Mouse (Mus musculus): ENCODE results near the gene Praf2.
"Not testable (repeated sequence)": the region's sequence is repeated elsewhere in the genome, so short reads cannot be mapped to it uniquely, and the experiment has no call there.

Praf2 gene

GRCm38 (mm10) chrX:7728215-7728921 lies at the start of gene Praf2:
Gene Praf2, plus strand, starts transcription at chrX:7728439.
- in situ Hi-C loops (cut with MboI, MseI) = no loop called here

DNA sequence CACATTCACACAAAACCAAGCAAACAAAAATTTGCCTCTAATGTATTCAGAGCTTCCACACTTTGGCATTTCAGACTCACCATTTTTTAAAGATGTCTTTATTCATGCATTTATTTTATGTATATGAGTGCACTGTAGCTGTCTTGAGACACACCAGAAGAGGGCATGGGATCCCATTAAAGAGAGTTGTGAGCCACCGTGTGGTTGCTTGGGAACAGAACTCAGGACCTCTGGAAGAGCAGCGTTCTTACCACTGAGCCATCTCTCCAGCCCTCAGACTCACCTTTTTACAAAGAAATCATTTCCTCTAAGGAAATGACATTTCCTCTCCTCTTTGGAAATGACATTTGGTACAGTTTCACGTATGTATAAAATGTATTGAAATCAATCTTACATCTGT lies 49.3 kb upstream of the Praf2 start:
- in situ Hi-C loops (cut with MboI, MseI) = no loop called here

DNA sequence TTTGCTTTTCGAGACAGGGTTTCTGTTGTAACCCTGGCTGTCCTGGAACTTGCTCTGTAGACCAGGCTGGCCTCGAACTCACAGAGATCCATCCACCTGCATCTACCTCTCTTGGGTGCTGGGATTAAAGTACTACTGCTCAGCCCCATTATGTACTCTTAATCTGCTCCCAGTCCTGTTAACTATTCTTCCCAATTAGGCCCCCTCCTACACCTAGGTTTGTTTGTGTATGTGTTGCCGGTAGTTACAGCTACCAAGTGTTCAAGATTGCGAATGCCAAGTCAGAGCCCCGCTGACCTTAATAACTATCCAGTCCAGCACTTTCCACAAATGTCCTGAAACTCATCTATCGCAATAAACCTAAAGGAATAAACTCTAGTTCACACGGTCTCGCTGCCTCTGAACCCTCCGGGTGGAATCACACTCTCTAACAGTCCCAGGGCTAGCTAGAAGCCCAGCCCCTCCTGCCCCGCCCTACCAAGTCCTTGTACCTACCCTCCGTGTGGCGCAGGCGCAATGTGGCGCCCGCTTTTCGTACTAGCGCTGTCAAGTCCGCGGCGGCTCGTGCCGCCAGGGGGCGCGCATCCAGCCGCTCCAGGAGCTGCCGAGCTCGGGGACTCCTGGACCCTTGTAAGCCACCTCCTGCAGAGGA lies 48.7 kb upstream of the Praf2 start:
- in situ Hi-C loops (cut with MboI, MseI) = no loop called here

DNA sequence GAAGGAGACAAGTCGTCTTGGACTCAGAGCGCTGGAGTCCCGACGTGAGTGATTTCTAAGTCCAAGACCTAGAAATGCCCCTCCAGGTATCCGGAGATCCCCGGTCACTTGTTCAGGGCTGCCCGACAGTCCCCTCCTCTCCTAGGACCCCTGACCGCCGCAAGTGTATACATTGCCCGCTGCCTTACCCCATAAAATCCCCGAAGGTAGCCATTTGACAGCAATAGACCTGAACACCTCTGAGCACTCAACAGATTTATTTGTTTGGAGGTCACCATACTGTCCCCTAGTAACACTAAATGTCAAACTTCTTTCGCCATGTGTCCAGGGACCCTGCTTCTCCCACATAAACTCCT lies 48.2 kb upstream of the Praf2 start:
- in situ Hi-C loops (cut with MboI, MseI) = no loop called here

DNA sequence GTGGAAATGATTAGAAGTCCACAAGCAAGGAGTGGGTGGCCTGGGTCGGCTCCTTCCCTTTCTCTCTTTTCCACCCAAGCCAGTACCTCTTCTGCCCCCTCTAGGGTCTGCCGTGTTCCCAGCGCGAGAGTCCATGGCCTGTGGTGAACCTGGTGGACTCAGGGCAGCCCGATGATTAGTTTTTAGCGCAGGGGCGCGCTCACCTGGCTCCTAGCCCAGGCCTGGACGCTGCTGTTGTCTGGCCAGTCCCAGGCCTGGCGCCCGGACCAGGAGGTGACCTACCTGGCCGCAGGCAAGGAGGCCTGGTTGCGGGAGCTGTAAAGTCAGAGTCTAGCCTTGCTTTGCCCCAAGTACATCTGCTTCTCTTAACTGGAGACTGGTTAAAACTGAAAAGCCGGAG lies 47.4 kb upstream of the Praf2 start, which contains the start of gene Magix:
Gene Magix (minus strand): TSS at position 388 of the 400 bp plus-strand sequence.
- in situ Hi-C loops (cut with MboI, MseI) = no loop called here

- in situ Hi-C loops (cut with MboI, MseI) = no loop called here
Observed at GRCm38 (mm10) chrX:7688321-7688720, 39.9 kb upstream of the Praf2 start.

GRCm38 (mm10) chrX:7690486-7690885 lies 37.8 kb upstream of the Praf2 start:
- in situ Hi-C loops (cut with MboI, MseI) = loop anchor here in 1 of 2 experiments (5.0 kb wide), 1 partner anchor 218 kb away; no protein-coding TSS in a partner anchor

GRCm38 (mm10) chrX:7692862-7693261 lies 35.4 kb upstream of the Praf2 start:
- in situ Hi-C loops (cut with MboI, MseI) = loop anchor here in 1 of 2 experiments (5.0 kb wide), 1 partner anchor 221 kb away; no protein-coding TSS in a partner anchor

GRCm38 (mm10) chrX:7696520-7696919 lies 31.7 kb upstream of the Praf2 start:
- in situ Hi-C loops (cut with MboI, MseI) = no loop called here

GRCm38 (mm10) chrX:7696954-7697381 lies 31.3 kb upstream of the Praf2 start, which contains the start of gene Gpkow:
Gene Gpkow, plus strand, starts transcription at chrX:7697131.
- in situ Hi-C loops (cut with MboI, MseI) = no loop called here

DNA sequence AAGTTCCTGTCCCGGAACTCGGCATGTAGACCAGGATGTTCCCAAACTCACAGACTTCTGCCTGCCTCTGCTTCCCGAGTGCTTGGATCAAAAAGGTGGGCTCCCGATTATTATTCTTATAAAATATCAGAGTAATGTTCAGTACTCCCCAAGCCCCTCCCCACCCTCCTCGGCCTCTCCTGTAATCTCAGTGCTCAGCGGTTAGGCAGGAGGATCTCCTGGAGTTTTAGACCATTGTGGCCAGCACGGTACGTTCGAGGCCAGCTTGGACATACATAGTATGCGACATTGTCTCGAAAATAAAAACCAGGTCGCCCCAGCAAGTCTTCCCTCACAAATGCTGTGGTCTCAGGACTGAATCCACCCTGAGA lies 14.5 kb upstream of the Praf2 start:
- in situ Hi-C loops (cut with MboI, MseI) = loop anchor here in 1 of 2 experiments (5.0 kb wide), 1 partner anchor 384 kb away; no protein-coding TSS in a partner anchor

- in situ Hi-C loops (cut with MboI, MseI) = loop anchor here in 1 of 2 experiments (5.0 kb wide), 1 partner anchor 383 kb away; no protein-coding TSS in a partner anchor
Observed at GRCm38 (mm10) chrX:7714135-7714899, 13.9 kb upstream of the Praf2 start, which contains the start of gene Wdr45. Gene Wdr45, plus strand, starts transcription at chrX:7714333.

DNA sequence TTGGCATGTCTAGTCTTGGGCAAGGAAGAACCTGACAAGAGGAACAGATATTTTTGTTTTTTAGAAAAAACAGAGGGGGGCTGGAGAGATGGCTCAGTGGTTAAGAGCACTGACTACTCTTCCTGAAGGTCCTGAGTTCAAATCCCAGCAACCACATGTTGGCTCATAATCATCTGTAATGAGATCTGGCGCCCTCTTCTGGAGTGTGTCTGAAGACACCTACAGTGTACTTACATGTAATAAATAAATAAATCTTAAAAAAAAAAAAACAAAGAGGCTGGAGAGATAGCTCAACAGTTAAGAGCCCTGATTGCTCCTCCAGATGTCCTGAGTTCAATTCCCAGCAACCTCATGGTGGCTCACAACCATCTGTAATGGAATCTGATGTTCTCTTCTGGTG lies 12.2 kb upstream of the Praf2 start:
- in situ Hi-C loops (cut with MboI, MseI) = not testable (repeated sequence)

GRCm38 (mm10) chrX:7721514-7722281 lies 6.5 kb upstream of the Praf2 start, which contains the start of gene Gm45208:
Gene Gm45208, plus strand, starts transcription at chrX:7722245.
- in situ Hi-C loops (cut with MboI, MseI) = no loop called here

GRCm38 (mm10) chrX:7722282-7722611 lies 6.0 kb upstream of the Praf2 start:
- in situ Hi-C loops (cut with MboI, MseI) = no loop called here

GRCm38 (mm10) chrX:7722691-7723090 lies 5.5 kb upstream of the Praf2 start:
- in situ Hi-C loops (cut with MboI, MseI) = no loop called here

GRCm38 (mm10) chrX:7724135-7724534 lies 4.1 kb upstream of the Praf2 start:
- in situ Hi-C loops (cut with MboI, MseI) = no loop called here

DNA sequence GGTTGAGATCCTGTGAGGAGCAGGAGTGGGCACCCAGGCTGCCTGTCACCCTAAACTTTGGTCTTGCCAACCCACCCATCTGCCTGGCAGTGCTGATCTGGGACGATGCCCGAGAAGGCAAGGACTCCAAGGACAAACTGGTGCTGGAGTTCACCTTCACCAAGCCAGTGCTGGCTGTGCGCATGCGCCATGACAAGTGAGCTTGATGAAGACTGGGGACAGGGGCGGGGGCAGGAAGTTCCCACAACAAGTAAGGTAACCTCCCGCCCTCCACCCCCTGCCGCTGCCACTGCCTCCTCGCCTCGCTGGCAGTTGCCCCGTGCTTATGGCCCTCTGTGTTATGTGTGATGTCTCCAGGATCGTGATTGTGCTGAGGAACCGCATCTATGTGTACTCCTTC lies 2.4 kb upstream of the Praf2 start:
- in situ Hi-C loops (cut with MboI, MseI) = no loop called here

DNA sequence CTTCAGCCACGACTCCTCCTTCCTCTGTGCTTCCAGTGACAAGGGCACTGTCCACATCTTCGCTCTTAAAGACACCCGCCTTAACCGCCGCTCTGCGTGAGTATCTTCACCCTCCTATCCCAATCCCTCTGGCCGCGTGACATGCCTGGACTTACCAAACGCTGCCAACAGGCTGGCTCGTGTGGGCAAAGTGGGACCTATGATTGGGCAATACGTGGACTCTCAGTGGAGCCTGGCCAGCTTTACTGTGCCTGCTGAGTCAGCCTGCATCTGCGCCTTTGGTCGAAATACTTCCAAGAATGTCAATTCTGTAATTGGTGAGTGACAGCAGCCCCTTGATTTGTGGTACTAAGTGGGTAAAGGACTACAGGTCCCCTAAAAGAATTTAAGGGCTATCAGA lies 1.1 kb upstream of the Praf2 start:
- in situ Hi-C loops (cut with MboI, MseI) = no loop called here

GRCm38 (mm10) chrX:7728922-7729265 lies 655 bp downstream of the Praf2 start:
- in situ Hi-C loops (cut with MboI, MseI) = no loop called here

GRCm38 (mm10) chrX:7733571-7734156 lies 5.4 kb downstream of the Praf2 start:
- in situ Hi-C loops (cut with MboI, MseI) = no loop called here

Data from T-helper 17 cell (primary cell).